Mouse (Mus musculus) MEL (cell line): Measurements from ENCODE around the gene Tgfbrap1.

Source experiments
- CTCF ChIP-seq, 3 experiments: IDR thresholded peaks in 2 of 3; conservative IDR thresholded peaks in 1 of 3; 2 replicates each; pipeline ENCODE4 v1.5.1; 2011 to 2012; ENCODE audit warnings: low read length in 3 of 3, low read depth in 2 of 3, mild to moderate bottlenecking in 2 of 3, improper control_type of control experiment in 1 of 3, inconsistent platforms in 1 of 3, mixed read lengths in 1 of 3, moderate library complexity in 1 of 3; ENCODE audit not compliant: control insufficient read depth in 1 of 3, insufficient read depth in 1 of 3, poor library complexity in 1 of 3, severe bottlenecking in 1 of 3
- ELF1 ChIP-seq: IDR thresholded peaks from 2 replicates; pipeline ENCODE4 v1.6.1; 2014; ENCODE audit warnings: low read depth, mild to moderate bottlenecking, inconsistent platforms, low read length, improper control_type of control experiment, moderate library complexity
- EP300 ChIP-seq, 2 experiments: IDR thresholded peaks; 2 replicates each; pipeline ENCODE4 v1.6.1; 2011; ENCODE audit warnings: improper control_type of control experiment in 2 of 2, low read length in 2 of 2, low read depth in 1 of 2, mild to moderate bottlenecking in 1 of 2
- GATA1 ChIP-seq: IDR thresholded peaks from 2 replicates; pipeline ENCODE4 v1.6.1; 2011; ENCODE audit warnings: low read depth, low read length, improper control_type of control experiment
- HCFC1 ChIP-seq: IDR thresholded peaks from 2 replicates; pipeline ENCODE4 v1.6.1; 2012; ENCODE audit warnings: low read depth, mild to moderate bottlenecking, inconsistent platforms, low read length, improper control_type of control experiment, moderate library complexity
- MAFK ChIP-seq: IDR thresholded peaks from 2 replicates; pipeline ENCODE4 v1.6.1; 2011; ENCODE audit warnings: low read depth, mild to moderate bottlenecking, low read length, improper control_type of control experiment, borderline replicate concordance
- MEF2A ChIP-seq: IDR thresholded peaks from 2 replicates; pipeline ENCODE4 v1.6.1; 2014; ENCODE audit warnings: low read depth, mild to moderate bottlenecking, inconsistent platforms, low read length, improper control_type of control experiment; ENCODE audit not compliant: poor library complexity, insufficient replicate concordance, severe bottlenecking; ENCODE audit errors: extremely low read depth
- NRF1 ChIP-seq: IDR thresholded peaks from 2 replicates; pipeline ENCODE4 v1.6.1; 2014; ENCODE audit warnings: low read depth, mild to moderate bottlenecking, inconsistent platforms, low read length, improper control_type of control experiment, moderate library complexity; ENCODE audit not compliant: poor library complexity, insufficient read depth, severe bottlenecking
- POLR2A ChIP-seq, 2 experiments: IDR thresholded peaks; 2 replicates each; pipeline ENCODE4 v1.6.1; 2011 to 2012; ENCODE audit warnings: low read length in 2 of 2, mild to moderate bottlenecking in 2 of 2, control low read depth in 1 of 2, improper control_type of control experiment in 1 of 2, low read depth in 1 of 2, moderate library complexity in 1 of 2; ENCODE audit not compliant: control insufficient read depth in 1 of 2, insufficient read depth in 1 of 2, poor library complexity in 1 of 2
- POLR2AphosphoS2 ChIP-seq: IDR thresholded peaks from 2 replicates; pipeline ENCODE4 v1.6.1; 2011; ENCODE audit warnings: low read length, improper control_type of control experiment
- SIN3A ChIP-seq: IDR thresholded peaks from 2 replicates; pipeline ENCODE4 v1.6.1; 2012; ENCODE audit warnings: low read length, improper control_type of control experiment, inconsistent platforms
- TBP ChIP-seq: IDR thresholded peaks from 2 replicates; pipeline ENCODE4 v1.8.0; 2011; ENCODE audit warnings: low read depth, low read length, improper control_type of control experiment
- UBTF ChIP-seq: IDR thresholded peaks from 2 replicates; pipeline ENCODE4 v1.6.1; 2012; ENCODE audit warnings: low read depth, mild to moderate bottlenecking, inconsistent platforms, low read length, improper control_type of control experiment, moderate library complexity, borderline replicate concordance; ENCODE audit not compliant: insufficient read depth
- ZNF384 ChIP-seq: IDR thresholded peaks from 2 replicates; pipeline ENCODE4 v1.6.1; 2012; ENCODE audit warnings: low read depth, mild to moderate bottlenecking, inconsistent platforms, low read length, improper control_type of control experiment

DNA sequence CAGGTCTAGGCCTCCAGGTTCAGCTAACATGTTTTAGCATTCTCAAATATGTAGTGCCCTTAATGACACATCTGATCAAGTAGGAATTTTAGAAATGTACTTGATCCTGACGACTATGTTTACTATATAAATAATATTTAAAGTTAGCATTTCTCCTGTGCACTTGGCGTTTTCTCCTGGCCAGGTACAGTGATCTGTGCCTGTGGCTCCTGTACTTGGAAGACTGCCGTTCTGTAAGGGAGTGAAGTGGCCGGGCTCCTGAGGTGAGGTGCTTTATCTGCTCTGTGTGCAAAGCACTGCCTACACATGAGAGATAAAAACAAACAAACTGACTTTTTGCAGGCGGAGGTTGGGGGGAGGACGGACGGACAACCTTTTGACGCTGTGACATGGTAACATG lies 31.9 kb downstream of the Tgfbrap1 start:
- TF ChIP-seq MAFK (no peak), TBP (no peak), CTCF (IDR thresholded peaks at IDR 0.05 in 2 of 3, conservative IDR thresholded peaks at IDR 0.05 in 1 of 3; ENCODE audit: control insufficient read depth in 1 of 3, insufficient read depth in 1 of 3, low read depth in 2 of 3, low read length in 3 of 3, poor library complexity in 1 of 3, severe bottlenecking in 1 of 3) (no peak), GATA1 (no peak), SIN3A (no peak), EP300 (IDR thresholded peaks at IDR 0.05; ENCODE audit: low read depth in 1 of 2, low read length in 2 of 2) (no peak), POLR2A (IDR thresholded peaks at IDR 0.05; ENCODE audit: control insufficient read depth in 1 of 2, insufficient read depth in 1 of 2, low read depth in 1 of 2, low read length in 2 of 2, poor library complexity in 1 of 2) (no peak), POLR2AphosphoS2 (no peak), HCFC1 (no peak), NRF1 (no peak), ELF1 (no peak), ZNF384 (no peak), MEF2A (no peak), UBTF (no peak)
